Mouse (Mus musculus) lung, postnatal 0 days (tissue): ENCODE data around the gene Gatd1.

Experiments used
- CTCF ChIP-seq: IDR thresholded peaks from 2 replicates; pipeline ENCODE4 v1.5.1; 2016; ENCODE audit warnings: antibody characterized with exemption, mild to moderate bottlenecking
- EP300 ChIP-seq: IDR thresholded peaks from 2 replicates; pipeline ENCODE4 v1.6.1; 2016; ENCODE audit warnings: antibody characterized with exemption, mild to moderate bottlenecking, control low read depth

- TF ChIP-seq EP300, result no peak
- no peak for TF ChIP-seq CTCF
Observed at GRCm38 (mm10) chr7:141438201-141438968, 24.4 kb upstream of the Gatd1 start.
